Mouse (Mus musculus): ENCODE results near the gene Gpc2. TPM values are rescaled to one million over a fixed set of nuclear protein-coding genes. Genes with fewer than 3 reads are reported as not detected.

Gene Gpc2
- polyA plus RNA-seq, 1 experiment = 22.7 TPM

GRCm38 (mm10) chr5:138281798-138282197, 2.0 kb upstream of the Gpc2 start:
- TF ChIP-seq CTCF (IDR thresholded peaks at IDR 0.05; ENCODE audit: control insufficient read depth, insufficient read depth, insufficient replicate concordance, low read depth, low read length) (no peak), POLR2A (IDR thresholded peaks at IDR 0.05; ENCODE audit: control insufficient read depth, low read depth, low read length) (no peak)
- Histone ChIP-seq H3K27ac (ENCODE audit: control insufficient read depth, insufficient read depth, low read depth, low read length) (no peak overlapping the region), H3K4me3 (ENCODE audit: control insufficient read depth, low read depth, low read length) (peak overlapping the region; percentile 72), H3K36me3 (ENCODE audit: control insufficient read depth, insufficient read depth, low read length) (peaks cover 4% of the 10 kb centered on the region), H3K4me1 (ENCODE audit: control insufficient read depth, insufficient read depth, low read length) (peaks cover 12% of the 10 kb centered on the region), H3K27me3 (ENCODE audit: control insufficient read depth, insufficient read depth, low read length) (no peaks in the 10 kb centered on the region)

DNA sequence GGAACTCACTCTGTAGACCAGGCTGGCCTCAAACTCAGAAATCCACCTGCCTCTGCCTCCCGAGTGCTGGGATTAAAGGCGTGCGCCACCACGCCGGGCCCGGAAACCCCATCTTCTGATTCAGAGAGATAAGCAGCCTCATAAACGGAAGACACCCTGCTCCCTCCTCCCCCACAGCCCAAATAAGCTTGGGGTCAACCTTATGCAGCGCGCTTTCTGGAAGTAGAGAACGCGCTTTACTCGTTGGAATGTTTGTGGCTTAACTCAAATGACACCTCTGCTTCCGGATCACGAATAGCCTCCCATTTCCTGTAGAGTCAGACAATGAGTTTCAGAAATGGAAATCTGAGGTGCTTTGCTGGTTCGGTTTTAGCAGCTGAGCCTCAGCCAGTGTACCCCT, 1.0 kb upstream of the Gpc2 start:
- H3K4me1 ChIP-seq (ENCODE audit: control insufficient read depth, insufficient read depth, low read length) = peaks cover 12% of the 10 kb centered on the region
- H3K36me3 ChIP-seq (ENCODE audit: control insufficient read depth, insufficient read depth, low read length) = peaks cover 2% of the 10 kb centered on the region
- H3K4me3 ChIP-seq (ENCODE audit: control insufficient read depth, low read depth, low read length) = peak overlapping the region; percentile 98
- TF ChIP-seq POLR2A (IDR thresholded peaks at IDR 0.05; ENCODE audit: control insufficient read depth, low read depth, low read length) (no peak), CTCF (IDR thresholded peaks at IDR 0.05; ENCODE audit: control insufficient read depth, insufficient read depth, insufficient replicate concordance, low read depth, low read length) (no peak)
- H3K27ac ChIP-seq (ENCODE audit: control insufficient read depth, insufficient read depth, low read depth, low read length) = peak overlapping the region; percentile 98
- no peaks in the 10 kb centered on the region for H3K27me3 ChIP-seq (ENCODE audit: control insufficient read depth, insufficient read depth, low read length)

- TF ChIP-seq POLR2A (IDR thresholded peaks at IDR 0.05; ENCODE audit: control insufficient read depth, low read depth, low read length) (peak; percentile 91), CTCF (IDR thresholded peaks at IDR 0.05; ENCODE audit: control insufficient read depth, insufficient read depth, insufficient replicate concordance, low read depth, low read length) (no peak)
- no peaks in the 10 kb centered on the region for H3K27me3 ChIP-seq (ENCODE audit: control insufficient read depth, insufficient read depth, low read length)
- H3K36me3 ChIP-seq (ENCODE audit: control insufficient read depth, insufficient read depth, low read length) = peaks cover 2% of the 10 kb centered on the region
- peak overlapping the region; percentile 98 for H3K4me3 ChIP-seq (ENCODE audit: control insufficient read depth, low read depth, low read length)
- peak overlapping the region; percentile 98 for H3K27ac ChIP-seq (ENCODE audit: control insufficient read depth, insufficient read depth, low read depth, low read length)
- H3K4me1 ChIP-seq (ENCODE audit: control insufficient read depth, insufficient read depth, low read length) = peaks cover 17% of the 10 kb centered on the region
Measured at GRCm38 (mm10) chr5:138280425-138280768, 592 bp upstream of the Gpc2 start.

DNA sequence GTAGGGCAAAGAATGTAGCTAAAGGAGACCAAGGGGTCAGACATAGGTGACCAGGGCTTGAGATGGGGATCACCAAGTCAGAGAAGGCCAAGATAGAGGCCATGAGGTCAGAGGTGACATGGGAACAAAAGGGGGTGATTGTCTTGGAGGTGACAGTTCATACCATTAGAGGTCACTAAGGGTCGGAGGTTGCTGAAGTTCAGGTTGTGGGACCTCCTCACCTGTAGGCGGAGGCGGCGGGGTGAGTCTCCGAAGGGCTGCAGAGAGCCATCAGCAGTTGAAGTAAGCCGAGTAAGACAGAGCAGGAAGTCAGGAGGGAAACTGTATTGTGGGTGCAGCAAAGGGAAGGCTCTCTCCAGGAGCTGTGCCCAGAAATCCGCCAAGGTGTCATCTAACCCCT, 1.8 kb downstream of the Gpc2 start:
- peaks cover 20% of the 10 kb centered on the region for H3K4me1 ChIP-seq (ENCODE audit: control insufficient read depth, insufficient read depth, low read length)
- TF ChIP-seq CTCF (IDR thresholded peaks at IDR 0.05; ENCODE audit: control insufficient read depth, insufficient read depth, insufficient replicate concordance, low read depth, low read length) = no peak
- no peak for TF ChIP-seq POLR2A (IDR thresholded peaks at IDR 0.05; ENCODE audit: control insufficient read depth, low read depth, low read length)
- H3K4me3 ChIP-seq (ENCODE audit: control insufficient read depth, low read depth, low read length) = no peak overlapping the region
- no peak overlapping the region for H3K27ac ChIP-seq (ENCODE audit: control insufficient read depth, insufficient read depth, low read depth, low read length)
- H3K36me3 ChIP-seq (ENCODE audit: control insufficient read depth, insufficient read depth, low read length) = peaks cover 2% of the 10 kb centered on the region
- H3K27me3 ChIP-seq (ENCODE audit: control insufficient read depth, insufficient read depth, low read length) = no peaks in the 10 kb centered on the region

DNA sequence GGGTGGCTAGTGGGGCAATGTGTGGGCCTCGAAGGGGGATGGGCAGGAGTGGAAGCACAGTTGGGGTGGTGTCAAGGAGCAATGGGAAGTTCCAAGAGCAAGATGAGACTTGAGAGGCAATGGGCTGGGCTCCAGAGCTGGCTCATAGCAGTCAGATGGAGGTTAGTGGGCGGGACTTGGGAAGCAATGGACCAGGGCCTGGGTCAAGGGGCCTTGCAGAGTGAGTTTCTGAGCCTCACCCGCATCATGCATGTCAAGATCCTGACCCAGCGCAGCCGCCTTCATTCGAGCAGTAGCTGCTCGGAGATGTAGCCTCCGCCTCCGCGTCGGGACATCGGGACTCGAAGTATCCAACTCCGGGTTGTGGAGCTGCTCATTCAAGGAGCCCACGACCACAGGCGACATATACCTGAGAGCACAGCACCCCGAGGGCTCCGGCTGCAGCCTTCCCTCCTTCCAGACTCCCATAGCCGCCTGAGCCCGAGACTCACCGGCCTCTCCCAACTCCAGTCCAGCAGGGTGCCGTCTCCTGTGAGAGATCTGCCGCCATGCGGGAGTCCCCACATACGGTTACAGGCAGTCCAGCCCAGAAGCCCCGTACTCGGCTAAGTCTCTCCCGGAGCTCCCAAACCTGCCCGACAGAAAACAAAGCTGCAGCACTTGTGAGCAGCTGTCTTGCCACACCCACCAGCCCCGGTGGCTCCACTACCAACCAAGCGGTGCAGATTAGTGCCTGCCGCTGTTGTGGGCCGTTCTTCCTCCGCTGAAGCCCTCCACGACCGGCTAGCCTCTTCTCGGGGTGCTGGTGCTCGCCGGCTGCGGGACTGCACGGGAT, 4.4 kb downstream of the Gpc2 start:
- TF ChIP-seq CTCF (IDR thresholded peaks at IDR 0.05; ENCODE audit: control insufficient read depth, insufficient read depth, insufficient replicate concordance, low read depth, low read length) = no peak
- no peak for TF ChIP-seq POLR2A (IDR thresholded peaks at IDR 0.05; ENCODE audit: control insufficient read depth, low read depth, low read length)
- no peaks in the 10 kb centered on the region for H3K36me3 ChIP-seq (ENCODE audit: control insufficient read depth, insufficient read depth, low read length)
- H3K27ac ChIP-seq (ENCODE audit: control insufficient read depth, insufficient read depth, low read depth, low read length) = no peak overlapping the region
- peaks cover 20% of the 10 kb centered on the region for H3K4me1 ChIP-seq (ENCODE audit: control insufficient read depth, insufficient read depth, low read length)
- H3K4me3 ChIP-seq (ENCODE audit: control insufficient read depth, low read depth, low read length) = no peak overlapping the region
- no peaks in the 10 kb centered on the region for H3K27me3 ChIP-seq (ENCODE audit: control insufficient read depth, insufficient read depth, low read length)

DNA sequence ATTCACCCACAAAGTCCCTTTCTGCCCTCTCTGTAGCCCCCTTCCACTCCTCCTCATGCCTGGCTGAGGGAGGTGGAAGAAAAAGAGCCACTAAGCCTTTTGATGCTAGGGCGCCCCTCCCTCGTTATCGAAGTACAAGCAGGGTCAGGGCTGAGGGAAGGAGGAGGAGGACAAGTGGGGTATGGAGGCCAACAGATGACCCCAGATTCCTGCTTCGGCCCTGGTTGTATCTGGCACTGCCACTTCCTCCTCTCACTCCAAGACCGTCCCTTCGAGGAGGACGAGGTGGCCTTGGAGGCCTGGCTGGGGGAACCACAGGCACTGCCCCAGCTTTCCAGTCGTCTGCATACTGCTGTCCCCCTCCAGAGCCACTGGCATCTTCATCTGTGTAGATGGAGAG, 5.6 kb downstream of the Gpc2 start:
- TF ChIP-seq CTCF (IDR thresholded peaks at IDR 0.05; ENCODE audit: control insufficient read depth, insufficient read depth, insufficient replicate concordance, low read depth, low read length) (no peak), POLR2A (IDR thresholded peaks at IDR 0.05; ENCODE audit: control insufficient read depth, low read depth, low read length) (no peak)
- Histone ChIP-seq H3K36me3 (ENCODE audit: control insufficient read depth, insufficient read depth, low read length) (no peaks in the 10 kb centered on the region), H3K4me1 (ENCODE audit: control insufficient read depth, insufficient read depth, low read length) (peaks cover 15% of the 10 kb centered on the region), H3K4me3 (ENCODE audit: control insufficient read depth, low read depth, low read length) (no peak overlapping the region), H3K27ac (ENCODE audit: control insufficient read depth, insufficient read depth, low read depth, low read length) (no peak overlapping the region), H3K27me3 (ENCODE audit: control insufficient read depth, insufficient read depth, low read length) (no peaks in the 10 kb centered on the region)

- H3K4me3 ChIP-seq (ENCODE audit: control insufficient read depth, low read depth, low read length) = no peak within 1 kb of the TSS
- no peak within 1 kb of the TSS for H3K27ac ChIP-seq (ENCODE audit: control insufficient read depth, insufficient read depth, low read depth, low read length)
- no peaks in the 10 kb centered on the region for H3K36me3 ChIP-seq (ENCODE audit: control insufficient read depth, insufficient read depth, low read length)
- H3K27me3 ChIP-seq (ENCODE audit: control insufficient read depth, insufficient read depth, low read length) = no peaks in the 10 kb centered on the region
- peaks cover 9% of the 10 kb centered on the region; the same call in 1 of the 2 replicates for H3K4me1 ChIP-seq (ENCODE audit: control insufficient read depth, insufficient read depth, low read length)
- TF ChIP-seq POLR2A (IDR thresholded peaks at IDR 0.05; ENCODE audit: control insufficient read depth, low read depth, low read length) (no peak), CTCF (IDR thresholded peaks at IDR 0.05; ENCODE audit: control insufficient read depth, insufficient read depth, insufficient replicate concordance, low read depth, low read length) (no peak)
Measured at GRCm38 (mm10) chr5:138272409-138272923, 7.3 kb downstream of the Gpc2 start, which contains the start of gene Gal3st4. Gene Gal3st4, minus strand, starts transcription at chr5:138272840.

Data from testis, adult 2 months (tissue).